Mouse (Mus musculus) liver, embryonic 14.5 days (tissue): ENCODE results near the gene Tmem110.

Experiments
- CTCF ChIP-seq: IDR thresholded peaks from 2 replicates; pipeline ENCODE4 v1.5.1; 2016; ENCODE audit warnings: antibody characterized with exemption, low read depth, control low read depth
- EP300 ChIP-seq: IDR thresholded peaks from 2 replicates; pipeline ENCODE4 v1.6.1; 2016; ENCODE audit warnings: antibody characterized with exemption, low read depth

- no peak for TF ChIP-seq CTCF
- no peak for TF ChIP-seq EP300
These were observed 91.1 kb downstream of the Tmem110 start for GRCm38 (mm10) chr14:30916516-30916915.
